In the genomic region with DNA sequence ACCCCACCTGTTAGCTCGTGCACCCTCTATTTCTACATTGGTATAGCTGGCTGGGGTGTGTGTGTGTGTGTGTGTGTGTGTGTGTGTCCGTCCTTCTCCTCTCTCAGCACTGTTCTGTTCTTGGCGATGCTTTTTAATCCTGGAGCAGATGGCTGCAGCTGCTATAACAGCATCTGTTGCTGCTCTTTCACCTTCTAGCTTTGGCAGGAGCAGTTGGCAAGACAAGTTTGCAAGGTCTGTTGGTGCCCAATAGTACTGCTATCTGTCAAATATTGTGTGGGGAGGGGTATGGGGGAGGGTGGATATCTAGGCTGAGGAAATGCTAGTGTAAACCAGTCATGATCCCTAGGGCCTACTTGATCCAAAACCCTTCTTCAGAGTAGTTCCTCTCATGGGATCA, we compare ENCODE assay signal across 16 mouse cellular contexts.
DNase-seq lines count a peak whose midpoint lies in the region; ATAC-seq lines count a peak whose summit lies in the region.
"Had no signal": no experiment of that assay in that cellular context is flagged by ENCODE, and none has a peak within 500 bp of the region (broad histone marks: within the 10 kb centered on the region; RNA-seq: fewer than 3 reads in every experiment).

No protein-coding gene starts in this region.

- H3K27ac ChIP-seq in heart, embryonic 12.5 days (ENCODE audit: poor library complexity, severe bottlenecking), result no peak overlapping the region
- H3K27ac ChIP-seq: heart, adult 2 months; intestine, embryonic 15.5 days; stomach, embryonic 15.5 days had no signal

- intact Hi-C loops in heart, postnatal 36 days (cut with DNase I), result no loop called here

- H3K4me2 ChIP-seq in heart, embryonic 12.5 days, result no peak overlapping the region
- H3K4me2 ChIP-seq: intestine, embryonic 15.5 days; liver, embryonic 11.5 days; stomach, embryonic 15.5 days had no signal

- no peaks in the 10 kb centered on the region for H3K9me3 ChIP-seq in heart, embryonic 12.5 days (replicated peaks)
- H3K9me3 ChIP-seq: intestine, embryonic 15.5 days; stomach, embryonic 15.5 days had no signal

- 63% methylated on average over 3 of the region's 3 CpGs for WGBS in heart, embryonic 12.5 days

- ATAC-seq in heart, embryonic 12.5 days (ENCODE audit: insufficient number of reproducible peaks, low FRiP score), result no peak
- ATAC-seq: CD4-positive, CD25-positive, alpha-beta regulatory T cell, adult 4 months; intestine, embryonic 15.5 days had no signal

- no peak overlapping the region for H3K9ac ChIP-seq in heart, embryonic 12.5 days
- H3K9ac ChIP-seq: intestine, embryonic 15.5 days; stomach, embryonic 15.5 days had no signal

- no peaks in the 10 kb centered on the region for H3K4me1 ChIP-seq in heart, embryonic 12.5 days (replicated peaks)
- H3K4me1 ChIP-seq: intestine, embryonic 15.5 days; stomach, embryonic 15.5 days had no signal

- H3K27me3 ChIP-seq in heart, embryonic 12.5 days (replicated peaks), result no peaks in the 10 kb centered on the region
- H3K27me3 ChIP-seq: intestine, embryonic 15.5 days; stomach, embryonic 15.5 days had no signal

- no peak overlapping the region for H3K4me3 ChIP-seq in heart, embryonic 12.5 days
- H3K4me3 ChIP-seq: heart, adult 2 months; intestine, embryonic 15.5 days; myocyte; stomach, embryonic 15.5 days had no signal

- peak; percentile 5 for DNase-seq in heart, adult 8-10 months (ENCODE audit: low spot score)
- DNase-seq in retina, postnatal 1 day, result peak; percentile 27
- no peak for DNase-seq in retina, embryonic 14.5 days (ENCODE audit: low spot score)
- DNase-seq in heart, postnatal 36 days, result peak; percentile 3
- DNase-seq in lung, postnatal 4 days, result peak; percentile 6 to 39
- DNase-seq in adrenal gland, postnatal 4 days (ENCODE audit: low spot score in 2 of 2), result no peak
- no peak for DNase-seq in embryo, embryonic 9.5 days (ENCODE audit: extremely low spot score)
- DNase-seq: cerebellum, adult 9-11 months; kidney, postnatal 10 days had no signal

- H3K36me3 ChIP-seq in heart, embryonic 12.5 days, result no peaks in the 10 kb centered on the region
- H3K36me3 ChIP-seq: intestine, embryonic 15.5 days; stomach, embryonic 15.5 days had no signal

Comparison
In these comparisons a context has a peak if more than half of its experiments do, and no peak if none do; other contexts are left out.
1. DNase-seq: peak in heart, adult 8-10 months (single experiment), retina, postnatal 1 day (single experiment), heart, postnatal 36 days (2 of 2) and lung, postnatal 4 days (2 of 2); none in retina, embryonic 14.5 days (single experiment), adrenal gland, postnatal 4 days (0 of 2) and embryo, embryonic 9.5 days (single experiment).